Mouse (Mus musculus): ENCODE measurements around the gene Mgp. TPM values are rescaled to one million over a fixed set of nuclear protein-coding genes. Genes with fewer than 3 reads are reported as not detected.
A peak's percentile ranks its signal among the peaks of the same experiment; 100 is the strongest.
"Not testable (repeated sequence)": the region's sequence is repeated elsewhere in the genome, so short reads cannot be mapped to it uniquely, and the experiment has no call there.

The Mgp gene
- total RNA-seq, 1 experiment from 2014 or later, result 177 TPM

DNA sequence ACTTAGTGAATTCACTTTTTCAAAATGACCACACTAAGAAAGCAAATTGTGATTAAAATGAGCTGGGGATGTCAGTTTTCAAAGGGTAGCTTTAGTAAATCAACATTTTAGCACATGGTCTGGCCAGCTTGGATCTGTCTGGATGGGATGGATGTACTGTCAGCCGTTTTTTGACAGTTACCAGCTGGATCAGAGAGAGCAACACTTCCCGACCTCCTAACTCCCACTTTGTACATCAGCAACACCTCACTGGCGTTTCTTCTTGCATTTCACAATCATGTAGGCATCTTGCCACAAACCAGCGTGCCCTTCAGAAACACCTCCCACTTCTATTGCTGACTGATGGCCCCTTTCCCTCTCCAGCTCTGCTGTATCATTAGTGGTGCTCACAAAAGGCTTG lies 22.6 kb upstream of the Mgp start:
- DNase-seq, result no peak

DNA sequence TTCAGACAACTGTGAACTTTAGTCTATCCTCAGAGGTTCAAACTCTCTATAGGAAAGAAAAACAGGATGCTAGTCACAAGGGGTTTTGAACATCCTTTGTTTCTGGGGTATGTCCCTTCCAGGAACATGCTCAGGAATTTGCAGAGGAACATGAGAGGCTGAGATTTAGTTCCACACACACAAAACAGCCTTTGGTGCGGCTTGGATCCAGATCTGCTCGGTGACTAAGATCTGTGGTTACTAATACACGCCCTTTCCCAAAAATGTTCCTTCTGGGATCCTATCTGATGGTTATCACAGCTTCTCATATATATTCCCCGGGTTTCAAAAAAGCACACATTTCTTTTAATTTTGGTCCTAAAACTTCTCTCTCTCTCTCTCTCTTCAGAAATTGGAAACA lies 22.2 kb upstream of the Mgp start:
- no peak for DNase-seq

DNA sequence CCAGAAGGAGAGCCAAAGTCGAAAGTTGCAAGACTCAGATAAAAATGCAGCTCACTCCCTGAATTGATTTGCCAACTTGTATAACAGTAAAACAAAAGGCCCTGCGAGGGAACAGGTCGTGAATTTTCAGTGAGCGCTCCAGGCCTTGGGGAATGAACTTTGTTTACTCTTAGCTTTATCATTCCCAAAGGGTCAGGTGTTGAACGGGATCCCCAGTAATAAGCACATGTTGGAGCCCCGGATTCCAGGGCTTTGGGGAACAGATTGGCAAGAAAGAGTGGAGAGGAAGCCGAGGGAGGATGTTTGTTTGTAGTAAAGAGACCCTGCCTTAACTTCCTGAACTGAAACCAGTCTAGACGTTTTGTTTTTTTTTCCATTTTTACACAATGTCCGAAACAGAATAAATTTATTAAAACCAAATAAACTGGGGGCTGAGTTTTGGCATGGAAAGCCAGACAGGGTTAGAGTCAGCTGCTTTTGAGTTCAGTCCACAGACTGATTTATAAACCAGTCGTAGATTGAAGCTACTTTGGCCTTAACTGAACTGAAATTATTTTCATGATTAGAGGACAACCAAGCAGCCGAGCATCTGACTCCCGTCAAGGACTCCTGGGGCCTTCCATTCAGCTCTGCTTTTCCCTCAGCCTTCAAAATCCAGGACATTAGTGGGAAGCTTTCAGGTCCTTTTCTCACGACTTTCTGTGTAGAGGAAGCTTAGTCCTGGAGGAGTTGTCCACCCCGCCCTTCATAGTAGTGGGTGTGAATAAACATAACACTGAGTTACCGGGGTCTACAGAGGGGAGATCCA lies 19.1 kb upstream of the Mgp start:
- DNase-seq, result no peak

DNA sequence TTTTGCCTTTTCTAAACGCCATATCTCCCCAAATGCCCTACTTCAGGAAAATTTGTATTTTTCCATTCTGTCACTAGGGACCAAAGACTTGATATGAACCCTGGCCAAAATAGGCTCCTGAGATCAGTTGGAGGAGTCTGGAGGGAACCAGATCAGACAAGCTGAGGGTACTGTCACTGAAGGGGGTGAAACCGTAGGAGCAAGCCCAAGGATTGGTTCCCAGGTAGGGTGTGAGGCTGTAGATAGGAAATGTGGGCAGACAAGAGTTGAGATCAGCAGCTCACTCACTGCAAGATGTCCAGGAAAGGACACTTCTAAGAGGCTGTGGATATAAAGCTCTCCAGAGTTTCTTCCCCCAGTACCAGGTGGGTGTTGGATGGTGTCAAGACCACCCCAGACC lies 16.4 kb upstream of the Mgp start:
- DNase-seq, result no peak

DNA sequence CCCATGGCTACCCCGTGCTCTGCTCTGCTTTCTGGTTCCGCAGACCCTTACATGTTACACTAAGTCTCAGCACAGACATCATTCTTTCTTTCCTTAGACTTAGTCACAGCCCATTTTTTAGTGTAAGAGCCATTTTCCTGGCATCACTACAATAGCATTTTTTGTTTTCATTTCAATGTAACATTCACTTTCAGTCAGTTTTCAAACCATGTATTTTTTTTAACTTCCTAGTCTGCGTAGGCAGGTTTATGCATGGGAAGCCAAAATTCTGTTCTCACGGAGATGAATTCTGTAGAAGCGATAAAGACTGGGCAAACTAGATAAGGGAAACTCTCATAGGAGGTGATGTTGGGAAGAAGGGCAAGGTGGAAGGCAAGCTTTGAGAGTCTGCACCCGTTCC lies 13.9 kb upstream of the Mgp start:
- no peak for DNase-seq

DNA sequence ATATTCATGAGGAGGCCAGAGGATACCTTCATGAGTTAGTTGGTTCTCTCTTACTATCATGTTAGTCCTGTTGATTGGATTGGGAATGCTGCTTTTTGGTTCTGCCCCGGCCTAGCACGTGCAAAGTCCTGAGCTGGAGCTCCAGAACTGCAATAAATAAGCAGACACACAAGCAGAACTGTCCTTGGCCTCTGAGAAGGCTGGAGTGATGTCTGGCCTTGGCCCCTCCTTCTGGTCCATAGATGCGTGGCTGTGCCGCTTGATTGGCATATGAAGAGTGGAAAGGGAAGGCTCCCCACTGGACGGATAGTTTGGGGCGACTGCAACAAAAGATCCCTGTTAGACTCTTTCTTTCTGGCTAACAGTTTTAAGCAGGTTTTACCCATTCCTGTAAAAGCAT lies 13.4 kb upstream of the Mgp start:
- peak; percentile 34 for DNase-seq

DNA sequence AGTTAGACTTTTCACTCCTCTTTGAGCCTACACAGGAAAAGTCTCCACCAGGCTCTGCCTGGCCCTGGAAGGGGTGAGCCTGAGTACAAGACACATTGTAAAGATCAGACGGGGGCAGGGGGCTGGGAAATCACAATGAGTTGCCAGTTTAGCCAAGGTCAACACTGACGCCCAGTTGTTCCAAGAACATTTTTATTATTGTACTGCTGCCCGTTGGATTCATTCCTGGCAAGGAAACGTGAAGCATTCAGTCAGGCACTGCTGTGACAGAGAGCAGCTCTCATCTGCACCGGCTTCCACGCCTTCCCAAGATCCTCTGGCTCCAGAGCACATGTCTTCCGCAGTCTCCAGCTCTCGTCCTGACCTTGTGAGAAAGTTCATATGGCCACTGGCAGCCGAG lies 12.2 kb upstream of the Mgp start:
- DNase-seq, result peak; percentile 78

DNA sequence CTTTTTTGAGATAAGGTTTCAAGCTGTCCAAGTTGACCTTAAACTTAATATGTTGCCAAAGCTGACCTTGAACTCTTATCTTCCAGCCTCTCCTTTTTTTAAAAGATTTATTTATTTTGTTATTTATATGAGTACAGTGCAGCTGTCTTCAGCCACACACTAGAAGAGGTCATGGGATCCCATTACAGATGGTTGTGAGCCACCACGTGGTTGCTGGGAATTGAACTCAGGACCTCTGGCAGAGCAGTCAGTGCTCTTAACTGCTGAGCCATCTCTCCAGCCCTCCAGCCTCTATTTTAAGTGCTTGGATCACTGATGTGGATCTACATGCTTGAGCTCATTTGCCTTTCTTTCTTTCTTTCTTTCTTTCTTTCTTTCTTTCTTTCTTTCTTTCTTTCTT lies 9.1 kb upstream of the Mgp start:
- DNase-seq, result not testable (repeated sequence)

DNA sequence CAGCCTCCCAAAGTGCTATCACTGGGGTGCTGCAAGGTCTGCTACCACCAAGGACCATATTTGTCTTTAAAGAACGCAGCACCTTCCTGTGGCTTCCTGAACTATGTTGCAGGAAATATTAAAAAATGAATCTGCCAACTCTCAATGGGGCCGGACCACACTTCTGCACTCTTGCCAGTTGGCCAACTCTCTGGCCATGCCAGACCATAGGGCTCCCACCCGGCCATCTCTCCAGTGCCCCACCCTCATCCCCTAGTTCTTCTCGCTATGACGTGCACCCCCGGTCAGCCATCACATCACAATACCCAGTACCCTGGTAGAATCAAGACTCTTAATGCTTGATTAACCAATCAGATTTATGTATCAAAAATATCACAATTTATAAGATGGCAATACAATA lies 8.3 kb upstream of the Mgp start:
- DNase-seq, result no peak

DNA sequence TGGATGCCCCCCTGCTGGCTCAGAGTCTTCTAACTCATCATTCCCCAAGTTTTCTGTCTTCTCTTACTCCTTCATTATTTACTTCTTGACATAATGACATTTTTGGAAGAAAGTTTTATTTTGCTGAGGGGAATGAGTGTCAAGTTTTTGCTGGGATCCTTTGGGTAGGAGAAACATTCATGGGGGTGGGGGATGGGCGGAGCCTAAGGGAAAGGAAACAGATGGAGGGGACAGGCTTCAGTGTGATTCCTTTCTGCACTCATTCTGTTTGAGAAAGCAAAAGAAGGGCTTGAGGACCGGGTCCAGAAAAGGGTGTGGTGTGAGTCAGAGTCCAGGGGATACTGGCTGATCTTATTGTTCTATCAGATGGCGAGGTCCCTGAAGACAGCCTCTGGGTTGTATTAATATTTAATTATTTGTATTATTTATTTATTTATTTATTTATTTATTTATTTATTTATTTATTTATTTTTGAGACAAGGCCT lies 7.8 kb upstream of the Mgp start:
- DNase-seq, result no peak

DNA sequence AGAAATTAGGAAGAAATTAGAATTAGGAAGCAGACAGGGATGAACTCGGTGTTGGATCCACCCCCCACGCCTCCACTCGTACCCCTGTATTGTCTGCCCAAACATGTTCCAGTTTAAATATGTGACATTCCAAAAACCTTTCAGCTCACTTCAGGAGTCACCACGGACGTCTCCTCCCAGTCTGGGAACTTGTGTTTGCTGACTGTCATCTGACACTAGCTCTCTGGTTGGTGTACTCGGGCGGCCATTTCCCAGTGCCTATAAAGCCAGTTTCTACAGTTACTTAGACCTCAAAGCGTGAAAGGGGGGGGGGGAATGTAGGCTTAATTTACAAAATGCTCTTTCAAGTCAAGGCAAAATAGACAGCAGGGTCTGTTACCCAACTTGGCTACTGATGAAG lies 6.1 kb upstream of the Mgp start:
- no peak for DNase-seq

DNA sequence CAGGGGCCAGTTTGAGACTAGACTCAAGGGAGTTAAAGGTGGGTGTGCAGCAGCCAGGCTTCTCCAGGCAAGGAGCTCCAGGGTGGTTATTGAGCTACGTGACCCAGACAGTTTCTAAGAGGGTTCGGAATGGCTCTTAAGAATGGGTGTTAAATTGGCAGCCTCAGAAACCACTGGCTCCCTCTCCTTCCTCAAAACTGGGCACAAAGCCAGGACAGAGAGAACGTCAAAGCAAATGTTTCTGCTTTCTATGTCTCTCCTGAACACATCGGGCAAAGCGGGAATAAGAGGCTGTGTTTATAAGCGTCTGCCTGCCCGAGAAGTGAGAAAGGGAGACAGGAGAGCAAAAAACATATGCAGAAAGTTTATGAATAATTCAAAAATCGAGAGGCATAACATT lies 1.0 kb downstream of the Mgp start:
- DNase-seq, result peak; percentile 43

DNA sequence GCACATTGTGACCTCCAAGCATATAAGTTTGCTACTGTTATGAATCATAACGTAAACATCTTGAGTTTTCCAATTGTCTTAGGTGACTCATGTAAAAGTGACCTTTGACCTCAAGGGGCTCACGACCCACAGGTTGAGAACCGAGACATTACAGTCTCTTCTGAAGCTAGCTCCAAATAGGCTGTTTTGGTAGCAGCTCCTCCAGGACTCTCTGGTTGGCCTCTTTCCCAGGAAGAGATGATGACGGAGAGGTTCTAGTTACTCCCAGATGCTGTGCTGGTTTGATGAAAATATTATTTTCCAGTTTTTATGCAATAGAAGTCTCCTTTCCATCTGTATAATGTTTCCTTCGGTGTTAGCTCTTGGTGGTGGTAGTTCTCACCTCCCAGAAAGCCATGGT lies 6.7 kb downstream of the Mgp start:
- DNase-seq, result no peak

DNA sequence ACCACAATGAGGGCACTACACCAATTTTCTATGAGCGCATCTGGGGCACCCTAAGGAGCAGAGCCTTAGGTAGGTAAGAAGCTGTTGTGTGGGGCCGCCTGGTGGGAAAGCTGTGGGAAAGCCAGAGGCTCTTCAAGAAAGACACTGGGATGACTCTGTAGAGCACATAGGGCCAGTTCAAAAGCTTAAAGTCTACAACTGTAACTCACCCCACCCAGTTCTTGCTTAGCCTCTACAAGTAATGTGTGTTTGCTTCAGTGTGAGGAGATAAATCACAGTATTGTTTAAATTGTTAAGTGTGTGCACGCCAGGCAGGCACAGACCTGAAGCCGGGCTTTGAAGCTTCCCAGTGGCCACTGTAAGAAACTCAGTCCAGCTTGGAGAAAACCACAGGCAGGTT lies 9.5 kb downstream of the Mgp start:
- no peak for DNase-seq

DNA sequence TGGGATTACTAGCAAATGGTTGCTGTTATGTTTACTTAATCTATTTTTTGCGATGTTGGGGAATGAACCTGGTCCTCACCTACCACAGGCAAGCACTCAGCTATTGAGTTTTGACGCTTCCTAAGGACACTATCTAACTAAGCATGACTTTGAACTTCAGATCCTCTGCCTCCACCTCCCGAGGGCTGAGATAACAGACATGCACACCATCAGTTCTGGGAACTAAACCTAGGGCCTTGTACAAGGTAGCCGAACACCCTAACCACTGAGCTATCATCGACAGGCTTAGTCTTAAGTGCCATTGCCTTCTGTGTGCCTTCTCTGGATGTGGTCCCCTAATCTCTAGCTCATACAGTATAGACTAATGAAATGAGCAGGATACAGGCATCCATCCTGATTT lies 10.3 kb downstream of the Mgp start:
- no peak for DNase-seq

DNA sequence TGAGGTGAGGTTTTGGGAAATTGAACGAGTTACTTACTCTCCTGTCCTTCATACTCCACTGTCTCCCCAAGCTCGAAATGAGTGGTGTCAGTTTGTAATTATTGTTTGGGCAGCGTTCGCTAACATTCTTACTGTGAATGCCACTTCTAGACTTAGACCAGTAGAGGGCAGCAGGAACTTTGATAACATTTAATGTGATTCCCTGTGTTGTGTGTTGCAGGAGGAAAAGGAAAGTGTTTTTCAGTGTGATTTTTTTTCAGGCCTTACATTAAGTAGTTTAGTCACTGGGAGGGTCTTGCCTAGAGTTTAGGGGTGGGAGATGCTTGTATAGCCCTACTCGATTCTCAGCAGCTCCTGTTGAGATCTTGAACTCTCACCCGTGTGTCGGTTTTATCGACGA lies 14.6 kb downstream of the Mgp start:
- DNase-seq, result peak; percentile 39

DNA sequence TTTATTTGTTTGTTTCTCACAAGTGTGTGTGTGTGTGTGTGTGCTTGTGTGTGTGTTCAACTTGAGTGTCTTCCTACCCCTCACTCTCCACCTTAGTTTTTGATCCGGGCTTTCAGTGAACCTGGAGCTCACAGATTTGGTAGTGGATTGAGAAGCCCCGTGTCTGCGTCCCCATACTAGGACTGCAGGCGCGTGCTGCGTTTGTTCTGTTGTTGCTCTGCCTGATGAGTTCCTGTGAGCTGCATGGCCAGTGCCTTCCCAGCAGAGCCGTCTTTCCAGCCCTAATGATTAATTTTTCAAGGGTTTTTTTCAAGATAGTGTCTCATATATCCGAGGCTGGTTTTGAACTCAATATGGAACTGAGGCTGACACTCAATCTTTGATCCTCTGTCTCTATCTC lies 17.2 kb downstream of the Mgp start:
- no peak for DNase-seq

DNA sequence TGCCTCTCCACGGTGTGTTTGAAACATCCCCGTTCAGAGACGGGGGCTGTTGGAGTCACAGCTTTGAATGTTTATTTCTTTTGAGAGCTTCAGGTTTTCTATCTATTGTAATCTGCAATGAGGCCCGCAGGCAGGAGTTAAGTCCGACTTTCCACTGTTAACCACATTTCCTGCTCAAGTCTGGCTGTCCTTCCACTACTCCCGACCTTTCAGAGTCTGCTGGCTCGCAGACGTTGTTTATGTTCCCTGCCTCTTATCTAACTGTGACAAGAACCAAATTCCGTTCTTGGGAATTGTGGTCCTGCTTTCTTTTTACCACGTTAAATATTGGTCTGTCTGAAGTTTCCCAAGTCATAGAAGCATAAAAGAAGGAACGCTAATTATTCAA lies 17.8 kb downstream of the Mgp start:
- DNase-seq, result no peak

DNA sequence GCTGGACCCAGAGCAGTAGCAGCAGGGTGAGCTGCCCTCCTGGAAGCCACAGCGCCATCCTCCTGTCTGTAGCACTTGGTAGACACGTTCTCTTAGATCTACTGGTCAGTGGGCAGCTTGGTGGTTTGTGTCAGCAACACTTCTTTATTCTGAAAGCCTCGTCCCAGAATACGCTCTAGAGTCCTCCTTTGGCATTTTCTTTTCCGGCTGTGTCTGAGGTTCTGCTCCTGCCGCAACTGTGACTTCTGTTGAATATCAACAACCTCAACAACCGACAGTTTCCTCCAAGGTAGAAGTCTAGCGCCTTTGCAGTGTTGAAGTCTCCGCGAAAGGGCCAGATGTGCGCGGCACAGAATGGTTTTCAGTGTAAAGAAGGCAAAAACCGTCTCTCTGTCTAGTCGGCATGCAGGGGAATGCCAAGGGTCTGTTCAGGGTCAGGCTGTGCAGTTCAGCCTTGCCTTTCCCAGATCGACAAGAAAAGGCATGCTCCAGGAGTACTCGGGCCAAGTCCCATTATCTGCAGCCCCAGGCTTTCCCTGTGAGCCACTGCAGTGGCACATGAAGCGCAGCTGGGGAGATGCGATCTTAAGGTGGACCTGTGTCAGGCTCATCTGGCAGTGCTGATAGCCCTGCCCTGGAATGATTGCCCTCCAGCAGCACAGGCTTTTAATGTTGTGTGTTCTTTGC lies 18.3 kb downstream of the Mgp start, which contains the start of gene Art4:
TSS of gene Art4 (minus strand) at position 548 of the 687 bp plus-strand sequence.
- DNase-seq, result peak; percentile 50

DNA sequence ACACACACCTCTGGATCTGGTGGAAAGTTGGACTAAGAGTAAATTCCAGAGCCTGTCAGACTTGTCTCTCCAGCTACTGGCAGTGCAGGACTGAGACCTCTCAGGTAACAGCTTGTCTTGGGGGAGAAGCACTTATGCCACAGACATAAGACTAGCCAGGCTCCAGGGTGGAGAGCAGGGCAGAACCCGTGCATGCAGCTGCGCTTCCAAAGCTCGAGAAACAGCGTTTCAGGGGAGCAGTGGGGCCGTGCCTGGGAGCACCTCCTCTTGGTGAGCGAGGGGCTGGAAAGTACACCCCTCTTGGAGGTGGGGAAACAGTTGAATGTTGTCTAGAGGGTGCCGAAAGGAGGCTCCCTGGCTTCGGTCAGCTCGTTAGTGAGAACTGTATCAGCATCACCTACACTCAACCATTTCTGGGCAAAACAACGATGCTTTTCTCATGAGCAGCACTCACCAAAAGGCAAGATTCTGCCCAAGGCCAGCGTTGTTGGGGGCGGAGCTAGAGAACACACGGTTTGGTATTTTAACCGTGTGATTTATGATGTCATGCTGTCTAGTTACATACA lies 19.5 kb downstream of the Mgp start:
- DNase-seq, result peak; percentile 65

DNA sequence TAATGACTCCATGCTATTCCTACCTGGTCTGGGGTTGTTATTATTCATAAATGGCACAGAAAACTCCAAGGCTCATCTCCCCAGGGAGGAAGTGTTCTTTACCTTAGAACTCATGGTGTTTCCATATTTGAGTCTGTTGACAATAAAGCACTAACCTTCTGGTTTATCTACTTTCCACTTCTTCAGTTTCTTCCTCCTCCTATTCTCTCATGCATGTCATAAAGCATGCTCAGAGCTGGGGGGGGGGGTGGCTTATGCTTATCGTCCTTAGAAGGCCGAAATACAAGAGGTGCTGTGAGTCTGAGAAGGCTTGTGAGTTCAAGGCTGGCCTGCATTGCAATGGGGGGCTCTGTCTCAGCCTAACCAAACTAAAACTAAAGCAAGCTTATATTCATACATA lies 20.4 kb downstream of the Mgp start:
- DNase-seq, result no peak

DNA sequence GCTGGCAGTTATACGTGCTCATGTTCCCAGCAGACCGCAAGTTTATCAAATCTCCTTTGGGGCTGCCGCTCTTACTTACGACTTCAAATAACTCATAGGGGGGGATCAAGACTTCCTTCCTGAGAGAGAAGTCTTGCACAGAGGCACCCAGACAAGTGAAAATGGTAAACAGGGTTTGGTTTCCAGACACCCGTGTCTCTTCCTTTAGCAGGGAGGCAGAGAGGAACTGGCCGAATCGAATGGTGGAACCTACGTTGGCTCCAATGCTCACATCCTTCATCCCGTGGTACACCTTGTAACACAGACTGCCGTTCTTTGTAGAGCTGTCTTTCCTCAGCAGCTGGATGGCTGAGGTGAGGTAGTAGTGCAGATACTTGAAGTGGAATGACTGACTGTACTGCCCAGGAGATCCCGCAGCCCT lies 21.3 kb downstream of the Mgp start:
- no peak for DNase-seq

DNA sequence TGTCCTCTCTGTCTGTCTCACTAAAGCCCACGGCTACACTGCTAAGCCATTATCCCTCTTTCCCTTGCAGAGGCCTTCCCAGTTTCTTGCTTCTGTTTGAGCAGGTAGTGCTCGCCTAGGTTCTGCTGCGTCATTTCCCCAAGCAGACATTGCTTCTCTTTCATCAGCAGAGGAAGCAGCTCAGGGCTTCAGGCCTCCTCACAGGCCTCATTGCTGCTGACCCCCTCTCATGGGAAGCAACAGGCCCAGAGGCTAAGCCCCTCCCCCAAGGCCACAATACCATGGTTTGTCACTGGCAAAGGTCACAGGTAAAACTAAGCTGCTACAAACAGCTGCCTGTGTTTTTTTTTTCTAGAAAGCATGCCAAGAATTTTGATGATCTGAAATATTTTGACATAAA lies 22.9 kb downstream of the Mgp start:
- peak; percentile 38 for DNase-seq

DNA sequence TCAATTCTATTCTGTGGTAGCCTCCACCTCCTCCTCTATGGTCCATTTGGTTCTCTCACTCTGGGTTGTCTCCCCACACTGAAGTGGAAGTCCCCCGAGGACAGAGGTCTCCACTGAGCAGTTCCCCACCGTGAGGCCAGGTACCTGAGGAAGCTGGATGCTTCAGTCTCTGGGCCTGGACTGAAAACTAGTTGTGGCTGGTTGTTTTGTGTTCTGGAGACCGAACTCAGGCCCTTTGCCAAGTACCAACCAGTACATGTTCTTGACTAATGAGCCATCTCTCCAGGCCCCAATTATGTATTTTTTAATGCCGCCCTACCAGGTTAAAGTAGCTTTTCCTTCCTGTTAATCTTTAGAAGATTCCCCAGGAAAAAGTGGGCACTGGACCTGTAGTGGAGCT lies 23.3 kb downstream of the Mgp start:
- no peak for DNase-seq
